Comparison of ENCODE assay signal across 25 mouse cellular contexts in genomic region chr5:30651554-30651953, GRCm38 (mm10). TPM values are rescaled to one million over a fixed set of nuclear protein-coding genes. Genes with fewer than 3 reads are reported as not detected.
DNase-seq lines count a peak whose midpoint lies in the region; ATAC-seq and TF ChIP-seq lines count a peak whose summit lies in the region.
"Had no signal": no experiment of that assay in that cellular context is flagged by ENCODE, and none has a peak within 500 bp of the region (broad histone marks: within the 10 kb centered on the region; RNA-seq: fewer than 3 reads in every experiment).

No protein-coding gene starts in this region.

- peak; percentile 88 for DNase-seq in heart, adult 11 months
- DNase-seq: cerebellum, adult 11 months; cerebellum, postnatal 10 days; gastrocnemius, postnatal 36 days; kidney, adult 9 months; kidney, postnatal 4 days; liver, embryonic 13.5 days; right cerebral cortex, postnatal 25 days had no signal

- peaks cover 48% of the 10 kb centered on the region for H3K79me2 ChIP-seq in C2C12 (ENCODE audit: control insufficient read depth, insufficient read depth)

- H3K9ac ChIP-seq in heart, embryonic 11.5 days (ENCODE audit: low read depth, low read length), result no peak overlapping the region
- H3K9ac ChIP-seq in stomach, embryonic 16.5 days (ENCODE audit: low read length), result no peak overlapping the region
- H3K9ac ChIP-seq in intestine, embryonic 16.5 days (ENCODE audit: low read depth, low read length), result no peak overlapping the region
- H3K9ac ChIP-seq: embryonic facial prominence, embryonic 12.5 days; forebrain, embryonic 15.5 days; hindbrain, embryonic 12.5 days; limb, embryonic 13.5 days; liver, embryonic 13.5 days; lung, embryonic 15.5 days had no signal

- no peaks in the 10 kb centered on the region; the same call in none of the 2 replicates for H3K36me3 ChIP-seq in heart, embryonic 11.5 days (ENCODE audit: control insufficient read depth, insufficient read depth, low read length)
- peaks cover 12% of the 10 kb centered on the region for H3K36me3 ChIP-seq in C2C12 (ENCODE audit: control insufficient read depth, insufficient read depth)
- no peaks in the 10 kb centered on the region for H3K36me3 ChIP-seq in stomach, embryonic 16.5 days (ENCODE audit: control insufficient read depth, insufficient read depth, low read length)
- peaks cover 15% of the 10 kb centered on the region; the same call in 1 of the 2 replicates for H3K36me3 ChIP-seq in intestine, embryonic 16.5 days (ENCODE audit: control insufficient read depth, insufficient read depth, low read length)

- no peak overlapping the region for H3K27ac ChIP-seq in heart, embryonic 11.5 days (ENCODE audit: low read depth, low read length)
- H3K27ac ChIP-seq in bone marrow macrophage, adult 2 months (ENCODE audit: insufficient read depth, low read depth, low read length), result peak overlapping the region; percentile 94
- H3K27ac ChIP-seq in stomach, embryonic 16.5 days (ENCODE audit: low read length), result peak overlapping the region; percentile 21; the same call in 1 of the 2 replicates
- no peak overlapping the region for H3K27ac ChIP-seq in intestine, embryonic 16.5 days (ENCODE audit: low read length)
- H3K27ac ChIP-seq: embryonic facial prominence, embryonic 12.5 days; forebrain, embryonic 15.5 days; heart, embryonic 10.5 days; hindbrain, embryonic 12.5 days; limb, embryonic 13.5 days; liver, embryonic 13.5 days; lung, embryonic 15.5 days had no signal

- WGBS in heart, embryonic 11.5 days (ENCODE audit: insufficient replicate concordance), result 80% methylated on average over 3 of the region's 3 CpGs
- 80% methylated on average over 3 of the region's 3 CpGs for WGBS in stomach, embryonic 16.5 days
- WGBS in intestine, embryonic 16.5 days, result 84% methylated on average over 3 of the region's 3 CpGs

- H3K4me1 ChIP-seq in heart, embryonic 11.5 days (ENCODE audit: control insufficient read depth, insufficient read depth, low read length), result peaks cover 7% of the 10 kb centered on the region; the same call in 1 of the 2 replicates
- H3K4me1 ChIP-seq in bone marrow macrophage, adult 2 months (ENCODE audit: control insufficient read depth, insufficient read depth, low read length), result peaks cover 67% of the 10 kb centered on the region
- peaks cover 34% of the 10 kb centered on the region for H3K4me1 ChIP-seq in stomach, embryonic 16.5 days (ENCODE audit: control insufficient read depth, insufficient read depth, low read length)
- peaks cover 35% of the 10 kb centered on the region for H3K4me1 ChIP-seq in intestine, embryonic 16.5 days (ENCODE audit: control insufficient read depth, insufficient read depth, low read length)

- no peak for TF ChIP-seq POLR2A in bone marrow macrophage, adult 2 months (IDR thresholded peaks at IDR 0.05; ENCODE audit: borderline replicate concordance, low read depth, low read length)

- no peak for ATAC-seq in heart, embryonic 11.5 days (replicated peaks; ENCODE audit: insufficient number of reproducible peaks, low FRiP score, low TSS enrichment)
- no peak for ATAC-seq in stomach, embryonic 16.5 days (ENCODE audit: insufficient read depth, low FRiP score)
- ATAC-seq in megakaryocyte-erythroid progenitor cell, adult 5-6 weeks (replicated peaks; ENCODE audit: low FRiP score, low TSS enrichment, poor library complexity, severe bottlenecking), result no peak
- no peak for ATAC-seq in intestine, embryonic 16.5 days
- ATAC-seq: forebrain, embryonic 15.5 days; midbrain, embryonic 16.5 days had no signal

- H3K27me3 ChIP-seq in heart, embryonic 11.5 days (ENCODE audit: control insufficient read depth, insufficient read depth, low read length), result no peaks in the 10 kb centered on the region
- H3K27me3 ChIP-seq in C2C12 (ENCODE audit: control insufficient read depth, insufficient read depth, insufficient read length), result no peaks in the 10 kb centered on the region
- no peaks in the 10 kb centered on the region for H3K27me3 ChIP-seq in stomach, embryonic 16.5 days (ENCODE audit: control insufficient read depth, insufficient read depth, low read length)
- H3K27me3 ChIP-seq in intestine, embryonic 16.5 days (replicated peaks; ENCODE audit: control insufficient read depth, insufficient read depth, low read length), result no peaks in the 10 kb centered on the region
- H3K27me3 ChIP-seq: CH12.LX; embryonic facial prominence, embryonic 12.5 days; forebrain, embryonic 15.5 days; hindbrain, embryonic 12.5 days; limb, embryonic 13.5 days; liver, embryonic 13.5 days; lung, embryonic 15.5 days; megakaryocyte, embryonic 14.5 days had no signal

- H3K9me3 ChIP-seq in heart, embryonic 11.5 days (replicated peaks; ENCODE audit: control insufficient read depth, low read length), result no peaks in the 10 kb centered on the region
- H3K9me3 ChIP-seq in stomach, embryonic 16.5 days (replicated peaks; ENCODE audit: control insufficient read depth, low read length), result no peaks in the 10 kb centered on the region
- no peaks in the 10 kb centered on the region for H3K9me3 ChIP-seq in intestine, embryonic 16.5 days (ENCODE audit: control insufficient read depth, low read length)
- H3K9me3 ChIP-seq: embryonic facial prominence, embryonic 12.5 days; forebrain, embryonic 15.5 days; heart, embryonic 10.5 days; hindbrain, embryonic 12.5 days; limb, embryonic 13.5 days; liver, embryonic 13.5 days; lung, embryonic 15.5 days; megakaryocyte, embryonic 14.5 days had no signal

- no peak overlapping the region for H3K4me3 ChIP-seq in heart, embryonic 11.5 days (ENCODE audit: low read depth, low read length)
- no peak overlapping the region for H3K4me3 ChIP-seq in C2C12 (ENCODE audit: insufficient read depth, poor library complexity, severe bottlenecking)
- peak overlapping the region; percentile 30 for H3K4me3 ChIP-seq in bone marrow macrophage, adult 2 months (ENCODE audit: insufficient read depth, low read length)
- no peak overlapping the region for H3K4me3 ChIP-seq in stomach, embryonic 16.5 days (replicated peaks; ENCODE audit: low read length)
- H3K4me3 ChIP-seq in intestine, embryonic 16.5 days (ENCODE audit: low read length), result no peak overlapping the region
- H3K4me3 ChIP-seq: embryonic facial prominence, embryonic 12.5 days; forebrain, embryonic 15.5 days; heart, embryonic 10.5 days; hindbrain, embryonic 12.5 days; limb, embryonic 13.5 days; liver, embryonic 13.5 days; lung, embryonic 15.5 days had no signal

- H3K4me2 ChIP-seq in heart, embryonic 11.5 days, result no peak overlapping the region
- no peak overlapping the region for H3K4me2 ChIP-seq in stomach, embryonic 16.5 days (ENCODE audit: low read depth, low read length)
- H3K4me2 ChIP-seq in intestine, embryonic 16.5 days (ENCODE audit: low read depth, low read length), result no peak overlapping the region
- H3K4me2 ChIP-seq: embryonic facial prominence, embryonic 12.5 days; forebrain, embryonic 15.5 days; hindbrain, embryonic 12.5 days; limb, embryonic 13.5 days; liver, embryonic 13.5 days; lung, embryonic 15.5 days had no signal

- TF ChIP-seq CTCF in C2C12 (IDR thresholded peaks at IDR 0.05; ENCODE audit: control insufficient read depth, insufficient read depth, insufficient read length), result no peak
- TF ChIP-seq CTCF in bone marrow macrophage, adult 2 months (IDR thresholded peaks at IDR 0.05; ENCODE audit: low read depth, low read length), result no peak

- H3K79me3 ChIP-seq in C2C12 (ENCODE audit: low read depth), result peaks cover 11% of the 10 kb centered on the region

- no peak overlapping the region for H3ac ChIP-seq in C2C12 (ENCODE audit: control insufficient read depth, insufficient read length, low read depth)

TF ChIP-seq in C2C12, 6 proteins besides CTCF, POLR2A, EP300 and RAD21:
- TF ChIP-seq FOSL1 (IDR thresholded peaks at IDR 0.05; ENCODE audit: insufficient read depth, low read length, poor library complexity, severe bottlenecking) (peak; percentile 57), MYOG (IDR thresholded peaks at IDR 0.05; ENCODE audit: control insufficient read depth, extremely low read depth, insufficient read length) (no peak)

RNA-seq across cellular contexts. Expression of gene Slc35f6, which starts 3.8 kb away (rescaled TPM):
- 21.6 and 22.9 TPM in 2 replicates for polyA plus RNA-seq in heart, embryonic 11.5 days (2014; fragmentation: Nextera tagmentation; extraction: Ambion mirVana)
- 24.9 TPM for polyA plus RNA-seq in C2C12 (2012; fragmentation: generic; extraction: Trizol)
- polyA plus RNA-seq in bone marrow macrophage, adult 2 months (2012; ENCODE audit: insufficient read depth, insufficient read length, missing spikeins), result 77.3 and 78.2 TPM in 2 replicates
- polyA plus RNA-seq in stomach, embryonic 16.5 days (2015; fragmentation: Nextera tagmentation; extraction: Ambion mirVana), result 34.0 and 35.2 TPM in 2 replicates
- 18.5 and 23.4 TPM in 2 replicates for total RNA-seq in megakaryocyte-erythroid progenitor cell, adult 5-6 weeks (2014; fragmentation: Nextera tagmentation)
- total RNA-seq in megakaryocyte-erythroid progenitor cell, adult 5-6 weeks (2017), result 6.8 and 8.9 TPM in 2 replicates
- 50.2 and 56.3 TPM in 2 replicates for polyA plus RNA-seq in intestine, embryonic 16.5 days (2015; fragmentation: Nextera tagmentation; extraction: Ambion mirVana)

RNA-seq across cellular contexts. Expression of gene Cenpa, which starts 15.0 kb away (rescaled TPM):
- 296 and 306 TPM in 2 replicates for polyA plus RNA-seq in heart, embryonic 11.5 days (2014; fragmentation: Nextera tagmentation; extraction: Ambion mirVana)
- polyA plus RNA-seq in C2C12 (2012; fragmentation: generic; extraction: Trizol), result 185 TPM
- 81.0 and 87.8 TPM in 2 replicates for polyA plus RNA-seq in bone marrow macrophage, adult 2 months (2012; ENCODE audit: insufficient read depth, insufficient read length, missing spikeins)
- 161 and 175 TPM in 2 replicates for polyA plus RNA-seq in stomach, embryonic 16.5 days (2015; fragmentation: Nextera tagmentation; extraction: Ambion mirVana)
- total RNA-seq in megakaryocyte-erythroid progenitor cell, adult 5-6 weeks (2014; fragmentation: Nextera tagmentation), result 337 and 377 TPM in 2 replicates
- 136 and 144 TPM in 2 replicates for total RNA-seq in megakaryocyte-erythroid progenitor cell, adult 5-6 weeks (2017)
- 166 and 186 TPM in 2 replicates for polyA plus RNA-seq in intestine, embryonic 16.5 days (2015; fragmentation: Nextera tagmentation; extraction: Ambion mirVana)

RNA-seq across cellular contexts. Expression of gene Dpysl5, which starts 59.8 kb away (rescaled TPM):
- 2.9 and 3.5 TPM in 2 replicates for polyA plus RNA-seq in heart, embryonic 11.5 days (2014; fragmentation: Nextera tagmentation; extraction: Ambion mirVana)
- polyA plus RNA-seq in C2C12 (2012; fragmentation: generic; extraction: Trizol), result 0.01 TPM
- polyA plus RNA-seq in bone marrow macrophage, adult 2 months (2012; ENCODE audit: insufficient read depth, insufficient read length, missing spikeins), result not detected in 2 replicates
- polyA plus RNA-seq in stomach, embryonic 16.5 days (2015; fragmentation: Nextera tagmentation; extraction: Ambion mirVana), result 6.8 and 7.2 TPM in 2 replicates
- total RNA-seq in megakaryocyte-erythroid progenitor cell, adult 5-6 weeks (2014; fragmentation: Nextera tagmentation), result not detected in 2 replicates
- total RNA-seq in megakaryocyte-erythroid progenitor cell, adult 5-6 weeks (2017), result not detected in 2 replicates
- polyA plus RNA-seq in intestine, embryonic 16.5 days (2015; fragmentation: Nextera tagmentation; extraction: Ambion mirVana), result 5.7 and 6.1 TPM in 2 replicates
- total RNA-seq: MEL; neutrophil, adult 5-6 weeks had no signal

Comparison
In these comparisons a context has a peak if more than half of its experiments do, and no peak if none do; other contexts are left out.
1. H3K27ac ChIP-seq: peak in bone marrow macrophage, adult 2 months (single experiment) and stomach, embryonic 16.5 days (single experiment); none in heart, embryonic 11.5 days (single experiment) and intestine, embryonic 16.5 days (single experiment).